Mouse (Mus musculus) regulatory T cell (primary cell): ENCODE measurements at regions not wholly inside any gene's neighbourhood (a gene's known extent, or its start where the extent isn't known, plus 50 kb on each side); places are given as distances from the start of the nearest gene placed in this dataset.

ENCODE experiments used
- in situ Hi-C: fragments of 300-600 bp; cut with MboI, MseI; formaldehyde crosslinking; loops from one replicate; pipeline ENCODE4 v1.15.1; 2025; ENCODE audit warnings: high pct_unique_total_duplicates

- in situ Hi-C loops, result no loop called here
Observed at GRCm38 (mm10) chr8:64421502-64422199, 215.6 kb upstream of the Tll1 start.

GRCm38 (mm10) chr8:64412488-64413188, 206.6 kb upstream of the Tll1 start:
- in situ Hi-C loops, result no loop called here

GRCm38 (mm10) chr8:64406775-64407490, 200.9 kb upstream of the Tll1 start:
- in situ Hi-C loops, result no loop called here

GRCm38 (mm10) chr8:64399554-64399953, 193.5 kb upstream of the Tll1 start:
- in situ Hi-C loops, result no loop called here

GRCm38 (mm10) chr8:64397876-64398275, 191.8 kb upstream of the Tll1 start:
- in situ Hi-C loops, result no loop called here

GRCm38 (mm10) chr8:64395816-64396215, 189.7 kb upstream of the Tll1 start:
- in situ Hi-C loops, result no loop called here

GRCm38 (mm10) chr8:64389488-64389887, 183.4 kb upstream of the Tll1 start:
- in situ Hi-C loops, result no loop called here

GRCm38 (mm10) chr8:64388299-64388698, 182.2 kb upstream of the Tll1 start:
- in situ Hi-C loops, result no loop called here

- in situ Hi-C loops, result no loop called here
Observed at GRCm38 (mm10) chr8:64379732-64380349, 173.8 kb upstream of the Tll1 start.

GRCm38 (mm10) chr8:64377830-64378229, 171.8 kb upstream of the Tll1 start:
- in situ Hi-C loops, result no loop called here

GRCm38 (mm10) chr8:64375509-64375908, 169.4 kb upstream of the Tll1 start:
- in situ Hi-C loops, result no loop called here

GRCm38 (mm10) chr8:64374980-64375379, 168.9 kb upstream of the Tll1 start:
- in situ Hi-C loops, result no loop called here

GRCm38 (mm10) chr8:64369973-64370372, 163.9 kb upstream of the Tll1 start:
- in situ Hi-C loops, result no loop called here

- in situ Hi-C loops, result no loop called here
Observed at GRCm38 (mm10) chr8:64367906-64368305, 161.8 kb upstream of the Tll1 start.

GRCm38 (mm10) chr8:64366974-64367266, 160.8 kb upstream of the Tll1 start:
- in situ Hi-C loops, result no loop called here

- in situ Hi-C loops, result no loop called here
Observed at GRCm38 (mm10) chr8:64366226-64366973, 160.3 kb upstream of the Tll1 start.

- in situ Hi-C loops, result no loop called here
Observed at GRCm38 (mm10) chr8:64357092-64357491, 151.0 kb upstream of the Tll1 start.

GRCm38 (mm10) chr8:64348082-64348646, 142.1 kb upstream of the Tll1 start:
- in situ Hi-C loops, result no loop called here

GRCm38 (mm10) chr8:64347490-64347889, 141.4 kb upstream of the Tll1 start:
- in situ Hi-C loops, result no loop called here

- in situ Hi-C loops, result no loop called here
Observed at GRCm38 (mm10) chr8:64346428-64346827, 140.4 kb upstream of the Tll1 start.

GRCm38 (mm10) chr8:64344933-64345332, 138.9 kb upstream of the Tll1 start:
- in situ Hi-C loops, result no loop called here
